Mouse (Mus musculus) stomach, postnatal 0 days (tissue): Measurements from ENCODE around the gene Prkca. TPM values are rescaled to one million over a fixed set of nuclear protein-coding genes. Genes with fewer than 3 reads are reported as not detected.

Experiments
- ATAC-seq: fragments of 200-750 bp; cut with Nextera tagmentation; 2 replicates; pipeline ENCODE4 v1.8.0; 2017; ENCODE audit not compliant: low FRiP score, low TSS enrichment
- DNase-seq: peaks from one replicate; pipeline ENCODE4 v3.0.0-alpha.2; 2016; ENCODE audit warnings: low spot score
- H3K27ac ChIP-seq: fragments of 300-500 bp; sonication (generic); replicated peaks from 2 replicates; pipeline ENCODE4 v1.5.1; 2014; ENCODE audit warnings: mild to moderate bottlenecking, control low read depth
- H3K27me3 ChIP-seq: fragments of 300-500 bp; sonication (generic); 2 replicates; pipeline ENCODE4 v1.6.1; 2014; ENCODE audit warnings: low read length; ENCODE audit not compliant: control insufficient read depth, insufficient read depth
- H3K36me3 ChIP-seq: fragments of 300-500 bp; sonication (generic); 2 replicates; pipeline ENCODE4 v1.6.1; 2014; ENCODE audit warnings: low read length, mixed read lengths; ENCODE audit not compliant: control insufficient read depth, insufficient read depth
- H3K4me1 ChIP-seq: fragments of 300-500 bp; sonication (generic); replicated peaks from 2 replicates; pipeline ENCODE4 v1.6.1; 2014; ENCODE audit warnings: antibody characterized with exemption; ENCODE audit not compliant: control insufficient read depth, insufficient read depth
- H3K4me2 ChIP-seq: fragments of 300-500 bp; sonication (generic); replicated peaks from 2 replicates; pipeline ENCODE4 v1.6.1; 2014; ENCODE audit warnings: low read depth, mild to moderate bottlenecking, control low read depth, moderate library complexity
- H3K4me3 ChIP-seq: fragments of 300-500 bp; sonication (generic); 2 replicates; pipeline ENCODE4 v1.5.1; 2014; ENCODE audit warnings: low read depth, low read length, control low read depth
- H3K9ac ChIP-seq: fragments of 300-500 bp; sonication (generic); 2 replicates; pipeline ENCODE4 v1.6.1; 2014; ENCODE audit warnings: mild to moderate bottlenecking, low read length, control low read depth, mixed read lengths
- H3K9me3 ChIP-seq: fragments of 300-500 bp; sonication (generic); 2 replicates; pipeline ENCODE4 v1.6.1; 2016; ENCODE audit warnings: low read length; ENCODE audit not compliant: control insufficient read depth
- CTCF ChIP-seq: IDR thresholded peaks from 2 replicates; pipeline ENCODE4 v1.5.1; 2016; ENCODE audit warnings: antibody characterized with exemption, low read depth, mild to moderate bottlenecking, moderate library complexity
- EP300 ChIP-seq: optimal IDR thresholded peaks from 2 replicates; pipeline ENCODE3; 2016; ENCODE audit warnings: antibody characterized with exemption
- WGBS: fragments of 180-500 bp; shearing (Covaris S2); extraction: QIAGEN DNeasy Blood & Tissue Kit; methylation state at CpG from one replicate; pipeline ENCODE4 v1.1.7; 2014; 5-methylcytosine and 5-hydroxymethylcytosine counted together
- polyA plus RNA-seq: library from polyadenylated mRNA; unstranded; fragments of >200 nt; fragmentation: Nextera tagmentation; extraction: Ambion mirVana; gene quantifications from 2 replicates; pipeline ENCODE4 v1.2.1, GENCODE M21; 2015

Gene Prkca
- polyA plus RNA-seq, 1 experiment from 2014 or later: 3.7 TPM

DNA sequence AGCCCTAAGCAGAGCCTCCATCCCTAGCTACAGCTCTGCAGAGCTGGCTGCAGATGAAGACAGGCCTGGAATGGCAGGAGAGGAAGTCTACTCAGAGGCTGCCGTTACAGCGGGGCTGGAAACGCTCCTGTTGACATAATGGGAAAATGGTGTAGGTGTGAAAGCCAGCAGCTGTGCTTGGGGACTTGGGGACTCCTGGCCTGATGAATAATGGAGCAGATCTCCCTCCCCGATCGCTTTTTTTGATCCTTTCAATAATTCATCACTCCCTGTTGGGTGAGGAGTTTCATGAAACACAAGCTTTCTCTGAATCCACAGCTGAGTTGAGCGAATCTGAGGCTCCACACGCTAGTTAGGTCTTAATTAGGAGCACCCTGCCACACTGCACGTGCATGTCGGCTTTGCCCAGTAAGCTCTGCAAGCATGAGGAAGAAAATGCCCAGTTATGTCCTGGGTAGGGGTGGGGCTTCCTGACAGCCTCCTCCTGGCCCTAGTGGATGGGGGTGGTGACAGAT is 425.9 kb downstream of the Prkca start:
- DNase-seq (no peak), ATAC-seq (no peak)
- Histone ChIP-seq H3K9me3 (no peaks in the 10 kb centered on the region), H3K27me3 (no peaks in the 10 kb centered on the region), H3K4me3 (no peak overlapping the region), H3K36me3 (no peaks in the 10 kb centered on the region), H3K4me2 (no peak overlapping the region), H3K9ac (no peak overlapping the region), H3K27ac (no peak overlapping the region), H3K4me1 (no peaks in the 10 kb centered on the region)
- 62% methylated on average over 9 of the region's 9 CpGs for WGBS
- TF ChIP-seq CTCF (no peak), EP300 (no peak)

DNA sequence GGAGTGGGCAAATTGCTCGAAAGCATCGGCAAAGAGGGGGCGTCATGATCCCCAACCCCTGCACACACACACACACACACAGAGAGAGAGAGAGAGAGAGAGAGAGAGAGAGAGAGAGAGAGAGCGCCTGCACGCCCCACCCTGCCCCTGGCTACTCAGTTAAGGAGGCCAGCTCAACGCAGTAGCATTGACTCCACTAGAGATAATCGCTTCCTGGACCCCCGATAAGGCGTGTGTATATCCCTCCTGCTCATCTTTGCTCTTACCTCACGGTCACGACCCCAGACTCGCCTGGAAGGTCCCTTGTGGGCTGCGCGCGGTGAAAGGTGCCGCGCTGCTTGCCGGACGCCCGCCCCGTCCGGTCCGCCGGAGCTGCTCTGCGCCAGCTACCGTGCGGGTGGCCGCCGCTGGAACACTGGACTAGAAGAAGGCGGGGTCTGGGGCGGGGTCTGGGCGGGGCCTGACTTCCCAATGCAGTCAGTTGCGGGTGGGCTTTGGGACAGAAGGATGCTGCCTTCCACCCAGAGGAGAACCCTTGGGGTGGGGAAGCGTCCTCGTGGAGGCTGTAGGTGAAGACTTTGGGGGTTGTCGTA is 429.0 kb downstream of the Prkca start, which contains the start of gene Cacng5:
Gene Cacng5 (minus strand): TSS at position 422 of the 593 bp plus-strand sequence.
- TF ChIP-seq CTCF: no peak
- no peak for TF ChIP-seq EP300
- H3K4me1 ChIP-seq: no peaks in the 10 kb centered on the region
- peak; percentile 48 for DNase-seq
- no peak for ATAC-seq
- H3K9me3 ChIP-seq: no peaks in the 10 kb centered on the region
- 6% methylated on average over 34 of the region's 36 CpGs for WGBS
- no peak within 1 kb of the TSS for H3K4me2 ChIP-seq
- H3K4me3 ChIP-seq: no peak within 1 kb of the TSS
- H3K27me3 ChIP-seq: no peaks in the 10 kb centered on the region
- no peak within 1 kb of the TSS for H3K27ac ChIP-seq
- no peak within 1 kb of the TSS for H3K9ac ChIP-seq
- no peaks in the 10 kb centered on the region for H3K36me3 ChIP-seq

DNA sequence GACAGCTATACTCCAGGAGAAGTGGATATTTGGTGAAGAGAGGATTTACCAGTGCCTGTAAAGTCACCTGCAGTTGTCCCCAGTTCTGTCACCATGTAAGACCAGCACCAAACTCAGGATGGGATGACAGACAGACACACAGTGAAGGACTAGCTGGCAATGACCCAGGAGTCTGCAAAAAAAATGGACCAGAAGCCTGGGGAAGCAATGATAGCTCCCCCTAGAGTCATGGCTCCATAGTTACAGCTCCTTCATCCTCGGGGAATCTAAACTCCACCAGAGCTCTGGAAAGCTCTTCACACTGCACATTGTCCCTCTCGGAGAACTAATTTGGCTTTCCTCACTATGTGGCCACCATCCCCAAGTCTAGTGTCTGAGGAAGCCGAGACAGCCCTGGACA is 430.4 kb downstream of the Prkca start:
- Histone ChIP-seq H3K4me3 (no peak overlapping the region), H3K9me3 (no peaks in the 10 kb centered on the region), H3K27ac (no peak overlapping the region), H3K9ac (no peak overlapping the region), H3K27me3 (no peaks in the 10 kb centered on the region), H3K4me1 (no peaks in the 10 kb centered on the region), H3K36me3 (no peaks in the 10 kb centered on the region), H3K4me2 (no peak overlapping the region)
- 60% methylated on average over 3 of the region's 3 CpGs for WGBS
- ATAC-seq (no peak), DNase-seq (no peak)
- TF ChIP-seq EP300 (no peak), CTCF (peak; percentile 29; the same call in 1 of the 2 replicates)

DNA sequence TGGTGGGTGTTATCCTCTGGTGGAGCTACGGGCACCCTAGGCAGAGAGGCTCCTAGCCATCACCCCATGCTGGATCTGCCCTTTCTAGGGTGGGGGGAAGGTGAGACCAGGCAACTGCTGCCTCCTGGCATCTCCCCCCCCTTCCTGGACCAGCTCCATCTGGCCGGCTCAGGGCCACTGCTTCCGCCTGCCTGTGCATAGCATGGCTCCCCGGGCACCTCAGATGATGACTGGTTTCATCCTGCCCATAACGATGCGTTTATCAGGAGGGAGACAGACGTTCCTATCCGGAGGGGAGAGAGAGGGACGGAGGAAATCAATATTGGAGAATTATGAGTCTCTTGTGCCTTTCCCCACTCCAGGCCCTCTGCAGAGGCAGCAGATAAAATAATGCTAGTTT is 438.4 kb downstream of the Prkca start:
- DNase-seq (no peak), ATAC-seq (no peak)
- H3K27ac ChIP-seq: no peak overlapping the region
- no peaks in the 10 kb centered on the region for H3K9me3 ChIP-seq
- no peaks in the 10 kb centered on the region for H3K27me3 ChIP-seq
- H3K4me2 ChIP-seq: no peak overlapping the region
- H3K4me3 ChIP-seq: no peak overlapping the region
- no peaks in the 10 kb centered on the region for H3K36me3 ChIP-seq
- WGBS: 74% methylated on average over 9 of the region's 9 CpGs
- TF ChIP-seq EP300 (no peak), CTCF (no peak)
- no peaks in the 10 kb centered on the region for H3K4me1 ChIP-seq
- H3K9ac ChIP-seq: no peak overlapping the region

DNA sequence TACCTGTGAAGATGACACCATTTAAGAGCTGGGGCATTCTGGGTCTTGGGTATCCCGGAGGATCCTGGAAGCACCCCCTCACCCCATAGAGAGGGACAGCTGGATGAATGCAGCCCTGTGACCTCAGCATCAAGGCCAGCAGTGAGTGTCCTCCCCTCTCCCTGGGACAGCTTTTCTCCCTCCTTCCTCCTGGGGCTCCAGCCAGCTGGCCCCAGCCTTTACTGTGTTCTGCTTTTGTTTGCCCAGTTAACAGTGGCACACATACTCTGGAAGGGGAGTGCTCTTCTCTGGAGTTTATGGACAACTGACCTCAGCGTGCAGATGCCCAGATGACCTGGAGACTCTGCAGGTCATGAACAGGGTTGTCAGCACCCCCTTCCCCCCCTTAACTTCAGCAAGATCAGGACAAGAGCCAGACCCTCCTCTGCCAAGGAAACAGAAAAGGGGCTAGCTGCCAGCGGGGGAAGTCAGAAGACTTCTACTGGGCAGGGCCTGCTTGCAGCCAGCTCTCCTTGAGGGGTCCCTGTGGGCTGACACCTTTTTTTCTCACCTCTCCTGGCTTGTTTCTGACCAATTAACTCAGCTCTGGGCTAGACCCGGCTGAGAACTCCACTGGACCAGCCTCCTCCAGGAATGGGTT is 439.6 kb downstream of the Prkca start:
- ATAC-seq: no peak
- no peak for TF ChIP-seq EP300
- Histone ChIP-seq H3K4me1 (no peaks in the 10 kb centered on the region), H3K9ac (no peak overlapping the region), H3K4me3 (no peak overlapping the region), H3K27ac (no peak overlapping the region), H3K36me3 (no peaks in the 10 kb centered on the region), H3K9me3 (no peaks in the 10 kb centered on the region), H3K4me2 (no peak overlapping the region), H3K27me3 (no peaks in the 10 kb centered on the region)
- DNase-seq: no peak
- 27% methylated on average over 4 of the region's 4 CpGs for whole genome bisulfite sequencing

DNA sequence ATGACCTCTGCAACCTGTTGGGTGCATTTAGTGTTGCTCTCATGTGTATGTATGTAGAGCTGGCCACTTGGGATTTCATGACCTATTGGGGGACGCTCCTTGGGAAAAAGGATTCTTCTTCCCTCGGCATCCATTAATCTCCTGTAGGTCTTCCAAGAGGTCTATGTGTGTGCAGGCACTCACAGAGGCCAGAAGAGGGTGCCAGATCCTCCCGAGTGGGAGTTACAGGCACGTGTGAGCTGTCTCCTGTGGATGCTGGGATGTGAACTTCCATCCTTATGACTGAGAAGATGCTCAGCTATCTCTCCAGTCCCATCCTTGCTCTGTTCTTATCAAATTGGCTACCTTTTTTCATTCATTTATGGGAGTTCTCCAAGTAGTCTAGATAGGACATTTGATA is 443.3 kb downstream of the Prkca start:
- no peak overlapping the region for H3K9ac ChIP-seq
- no peaks in the 10 kb centered on the region for H3K27me3 ChIP-seq
- ATAC-seq (no peak), DNase-seq (no peak)
- no peak overlapping the region for H3K4me3 ChIP-seq
- no peaks in the 10 kb centered on the region for H3K9me3 ChIP-seq
- WGBS: 44% methylated on average over 4 of the region's 4 CpGs
- no peaks in the 10 kb centered on the region for H3K36me3 ChIP-seq
- TF ChIP-seq CTCF (peak; percentile 53), EP300 (no peak)
- no peaks in the 10 kb centered on the region for H3K4me1 ChIP-seq
- H3K4me2 ChIP-seq: no peak overlapping the region
- H3K27ac ChIP-seq: no peak overlapping the region
